Mouse (Mus musculus) adrenal gland, adult 8-10 months (tissue): ENCODE measurements at regions not wholly inside any gene's neighbourhood (a gene's known extent, or its start where the extent isn't known, plus 50 kb on each side); places are given as distances from the start of the nearest gene placed in this dataset.

Source experiments
- DNase-seq: peaks from one replicate; pipeline ENCODE4 v3.0.0; 2022

GRCm38 (mm10) chr10:125895744-125896482 is 70.1 kb upstream of the Lrig3 start:
- DNase-seq, result no peak

GRCm38 (mm10) chr10:125896646-125897045 is 69.3 kb upstream of the Lrig3 start:
- DNase-seq, result no peak

GRCm38 (mm10) chr10:125899504-125899903 is 66.5 kb upstream of the Lrig3 start:
- DNase-seq, result no peak

GRCm38 (mm10) chr10:125900562-125900961 is 65.4 kb upstream of the Lrig3 start:
- DNase-seq, result no peak

GRCm38 (mm10) chr10:125902668-125903067 is 63.3 kb upstream of the Lrig3 start:
- no peak for DNase-seq

- DNase-seq, result no peak
These were observed 53.8 kb upstream of the Lrig3 start for GRCm38 (mm10) chr10:125912207-125912606.
